Mouse (Mus musculus) testis, postnatal 14 days (tissue): ENCODE results near the gene Fes.

Experiments
- DNase-seq: peaks from one replicate; pipeline ENCODE4 v3.0.0; 2021; ENCODE audit warnings: low spot score

Gene Fes

DNA sequence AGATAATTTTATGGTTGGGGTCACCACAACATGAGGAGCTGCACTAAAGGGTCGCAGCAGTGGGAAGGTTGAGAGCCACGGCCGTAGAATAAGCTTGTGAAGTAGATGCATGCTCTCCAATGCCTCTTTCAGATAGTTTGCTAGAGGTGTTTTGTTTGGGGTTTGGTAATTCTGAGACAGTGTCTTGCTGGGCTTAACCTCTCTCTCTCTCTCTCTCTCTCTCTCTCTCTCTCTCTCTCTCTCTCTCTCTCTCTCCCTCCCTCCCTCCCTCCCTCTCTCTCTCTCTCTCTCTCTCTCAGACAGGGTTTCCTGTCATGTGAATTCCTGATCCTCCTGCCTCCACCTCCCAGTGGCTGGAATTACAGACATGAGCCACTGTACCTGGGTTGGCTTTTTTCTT is 13.0 kb downstream of the Fes start:
- DNase-seq = no peak

DNA sequence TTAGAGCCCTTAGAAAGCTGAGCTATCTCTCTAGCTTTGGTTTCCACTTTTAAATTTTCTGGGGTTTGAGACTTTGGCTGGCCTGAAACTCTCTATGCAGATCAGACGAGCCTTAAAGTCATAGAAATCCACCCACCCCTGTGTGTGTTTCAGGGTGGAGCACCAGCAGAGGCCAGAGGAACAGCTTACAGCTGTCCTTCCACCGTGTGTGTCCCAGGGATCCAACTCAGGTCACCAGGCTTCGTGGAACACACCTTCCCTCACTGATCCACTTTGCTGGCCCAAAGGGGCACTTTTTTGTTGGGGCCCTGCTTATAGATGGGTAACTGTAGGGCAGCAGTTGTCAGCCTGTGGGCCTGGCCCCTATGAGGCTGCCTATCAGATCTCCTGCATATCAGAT is 13.5 kb downstream of the Fes start:
- DNase-seq = no peak

DNA sequence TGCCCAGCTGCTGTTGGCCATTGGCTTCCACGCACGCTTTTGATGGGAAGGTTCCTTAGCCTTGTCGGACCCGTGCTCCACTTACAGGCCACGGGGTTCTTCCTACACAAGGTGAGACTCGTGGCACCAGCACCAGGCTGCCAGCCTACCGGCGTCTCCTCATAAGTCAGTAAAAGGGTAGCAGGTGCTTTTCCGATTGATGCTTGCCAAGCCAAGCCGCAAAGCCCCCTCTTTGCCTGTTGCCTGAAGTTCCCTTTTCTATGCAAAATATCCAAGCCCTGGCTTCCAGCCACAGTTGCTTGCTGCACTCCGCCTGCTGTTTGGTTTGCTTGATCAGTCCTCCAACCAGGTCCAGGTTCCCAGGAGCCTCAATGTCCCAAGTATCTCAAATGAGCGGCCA is 13.9 kb downstream of the Fes start:
- DNase-seq = no peak

DNA sequence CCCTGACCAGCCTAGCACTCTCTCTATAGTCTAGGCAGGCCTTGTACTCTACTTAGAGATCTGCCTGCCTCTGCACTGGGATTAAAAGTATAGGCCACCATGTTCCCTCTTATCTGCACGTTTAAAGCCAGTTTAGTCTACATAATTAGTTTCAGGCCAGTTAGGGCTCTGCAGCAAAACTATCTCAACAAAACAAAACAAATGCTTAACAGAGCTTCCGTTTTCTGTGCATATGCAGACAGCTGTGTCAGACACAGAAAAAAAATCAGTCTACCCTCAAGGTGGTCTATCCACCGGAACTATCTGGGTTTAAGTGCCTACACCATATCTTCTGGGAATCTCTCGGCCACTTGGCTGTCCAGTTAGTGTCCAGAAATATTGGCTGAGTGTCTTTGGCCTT is 14.4 kb downstream of the Fes start:
- DNase-seq = no peak

DNA sequence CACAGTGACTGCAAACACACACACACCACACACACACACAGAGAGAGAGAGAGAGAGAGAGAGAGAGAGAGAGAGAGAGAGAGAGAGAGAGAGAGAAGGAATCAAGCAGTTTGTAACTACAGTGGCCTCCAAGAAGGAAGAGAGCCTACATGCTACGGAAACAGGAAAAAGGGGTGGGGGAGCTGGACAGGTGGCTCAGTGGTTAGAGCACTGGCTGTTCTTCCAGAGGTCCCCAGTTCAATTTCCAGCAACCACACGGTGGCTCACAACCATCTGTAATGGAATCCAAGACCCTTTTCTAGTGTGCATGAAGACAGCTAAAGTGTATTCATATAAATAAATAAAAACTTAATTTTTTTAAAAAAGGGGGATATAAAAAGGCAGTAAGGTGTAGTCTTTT is 15.1 kb downstream of the Fes start:
- no peak for DNase-seq

DNA sequence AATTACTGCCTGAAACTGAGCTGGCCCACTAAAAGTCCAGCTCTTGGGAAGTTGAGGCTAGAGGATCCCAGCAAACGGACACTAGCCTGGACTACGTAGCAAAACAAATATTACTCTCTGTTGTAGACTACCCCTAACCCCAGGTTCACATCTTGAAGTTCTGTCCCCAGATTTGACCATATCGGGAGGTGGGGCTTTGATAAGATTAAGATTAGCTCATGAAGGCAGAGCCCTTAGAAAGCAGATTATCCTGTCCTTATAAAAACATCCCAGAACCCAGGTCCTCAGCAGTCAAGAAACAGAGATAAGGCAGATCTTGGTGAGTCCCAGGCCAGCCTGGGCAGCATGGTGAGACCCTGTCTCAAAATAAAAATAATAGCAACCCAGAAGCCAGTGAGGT is 15.6 kb downstream of the Fes start:
- no peak for DNase-seq

DNA sequence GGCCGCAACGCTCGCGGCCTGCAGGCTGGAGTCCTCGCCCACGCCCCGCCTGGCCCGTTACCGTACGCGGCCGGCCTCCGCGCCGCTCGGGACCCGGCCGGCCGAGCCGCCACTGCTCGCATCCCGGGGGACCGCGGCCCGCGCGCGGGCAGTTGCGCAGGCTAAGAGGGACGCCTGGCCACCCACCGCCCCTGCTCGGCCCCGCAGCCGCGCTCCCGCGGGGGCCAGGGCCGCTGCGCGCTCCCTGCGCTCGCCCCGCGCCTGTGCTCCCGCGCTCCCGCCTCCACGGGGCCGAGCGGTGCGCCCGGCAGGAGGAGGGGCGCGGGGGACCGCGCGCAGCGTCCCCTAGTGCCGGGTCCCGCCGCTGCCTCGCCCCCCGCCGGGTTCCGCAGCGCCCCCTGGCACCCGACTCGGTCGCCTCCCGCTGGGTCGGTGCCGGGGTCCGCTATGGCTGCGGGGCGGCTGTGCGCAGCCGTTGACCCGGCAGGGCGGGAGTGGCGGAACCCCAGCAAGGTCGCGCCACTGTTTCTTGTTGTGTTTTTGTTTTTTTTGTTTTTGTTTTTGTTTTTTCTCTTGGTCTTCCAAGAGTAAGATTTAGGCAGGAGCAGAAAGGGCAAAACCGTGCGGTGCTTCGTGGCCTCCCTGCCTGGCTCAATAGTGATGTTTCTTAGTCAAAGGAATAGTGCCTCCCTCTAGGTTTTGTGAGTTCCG is 16.6 kb downstream of the Fes start, which contains the start of gene Man2a2:
Gene Man2a2, minus strand, starts transcription at position 335 of the 711 bp plus-strand sequence.
- peak; percentile 76 for DNase-seq

DNA sequence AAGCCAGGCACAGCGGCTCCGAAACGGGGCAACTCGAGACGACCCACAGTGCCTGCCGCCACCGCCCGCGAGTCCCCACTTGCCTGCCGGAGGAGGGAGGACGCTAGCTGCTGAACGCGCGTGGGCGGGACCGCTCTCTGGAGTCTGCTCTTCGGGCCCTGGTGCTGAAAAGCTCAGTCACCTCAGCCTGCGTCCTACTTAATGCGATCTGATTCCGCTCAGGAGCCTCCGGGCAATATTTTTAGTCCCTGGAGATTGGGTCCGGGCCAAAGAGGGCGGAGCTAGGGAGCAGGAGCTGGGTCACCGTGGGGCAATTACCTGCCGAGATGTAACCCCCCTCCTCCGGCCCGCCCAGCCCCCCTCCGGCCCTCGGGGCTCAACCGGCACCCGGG is 17.1 kb downstream of the Fes start:
- DNase-seq = peak; percentile 87

DNA sequence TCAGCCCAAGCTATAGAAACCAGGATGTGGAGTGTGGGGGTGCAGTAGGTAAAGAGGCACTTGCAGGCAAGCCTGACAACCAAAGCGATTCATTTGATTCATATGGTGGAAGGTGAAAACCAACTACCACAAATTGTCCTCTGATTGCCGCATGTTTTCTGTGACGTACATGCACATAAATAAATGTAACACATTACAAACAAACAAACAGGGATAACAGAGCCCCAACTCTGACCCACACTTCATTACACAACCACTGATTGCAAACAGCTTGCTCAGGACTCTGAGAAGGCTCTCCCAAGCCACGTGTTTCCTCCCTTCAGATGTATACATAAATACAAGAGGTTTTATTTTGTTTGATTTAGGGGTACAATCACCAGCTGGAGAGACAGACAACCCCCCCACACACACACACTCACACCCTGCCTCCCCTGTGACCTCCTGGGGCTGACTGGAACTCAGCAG is 17.7 kb downstream of the Fes start:
- DNase-seq = no peak

DNA sequence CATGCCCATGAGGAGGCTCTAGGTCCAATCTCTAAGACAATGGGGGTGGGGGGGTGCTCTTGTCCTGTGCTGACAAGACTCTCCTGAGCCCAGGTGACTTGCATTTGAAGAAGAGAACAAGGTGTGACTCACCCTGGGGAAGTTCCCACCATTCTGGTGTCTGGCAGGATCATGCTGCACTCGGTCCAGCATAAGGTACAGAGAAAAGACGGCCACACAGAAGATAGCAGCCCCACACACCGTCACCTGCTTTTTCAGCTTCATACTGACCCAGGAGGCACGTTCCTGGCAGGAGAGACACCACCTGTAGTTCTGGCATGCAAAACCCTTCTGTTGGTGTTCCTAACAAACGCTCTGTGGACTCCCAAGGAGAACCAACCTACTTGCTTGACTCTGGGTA is 18.3 kb downstream of the Fes start:
- no peak for DNase-seq

DNA sequence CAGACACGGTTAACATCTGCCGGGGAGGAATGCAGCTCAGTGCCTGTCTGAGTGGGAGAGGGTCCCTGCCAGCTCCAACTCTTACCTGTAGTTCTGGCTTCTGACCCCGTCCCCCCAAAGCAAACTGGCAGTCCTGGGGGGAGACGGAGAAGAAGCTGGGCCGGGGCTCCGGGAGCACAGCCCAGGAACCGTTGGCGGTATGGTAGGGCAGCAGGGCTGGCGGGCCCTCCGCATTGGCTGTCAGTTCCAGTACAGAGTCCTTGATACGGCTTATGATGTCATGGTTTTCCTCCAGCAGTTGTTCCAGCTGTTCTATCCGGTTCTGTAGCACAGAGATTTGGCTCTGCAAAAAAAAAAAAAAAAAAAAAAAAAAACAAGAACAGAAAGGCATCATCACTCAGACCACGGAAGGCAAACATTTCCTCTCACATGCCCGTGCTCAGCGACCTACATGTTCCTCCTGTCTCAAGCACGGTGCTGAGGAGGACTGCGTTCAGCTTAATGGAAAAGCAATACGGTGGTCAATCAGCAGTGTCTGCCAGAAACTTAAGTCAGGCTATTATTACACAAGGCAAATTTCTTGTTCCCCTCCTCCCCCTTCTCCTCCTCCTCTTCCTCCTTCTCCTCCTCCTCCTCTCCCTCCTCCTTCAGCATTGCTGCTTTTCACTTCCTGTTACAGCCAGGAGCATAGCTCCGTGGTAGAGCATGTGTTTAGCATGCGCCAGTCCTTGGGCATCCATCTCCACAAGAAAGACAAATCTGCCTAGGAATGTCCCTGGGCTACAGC is 18.9 kb downstream of the Fes start:
- no peak for DNase-seq

DNA sequence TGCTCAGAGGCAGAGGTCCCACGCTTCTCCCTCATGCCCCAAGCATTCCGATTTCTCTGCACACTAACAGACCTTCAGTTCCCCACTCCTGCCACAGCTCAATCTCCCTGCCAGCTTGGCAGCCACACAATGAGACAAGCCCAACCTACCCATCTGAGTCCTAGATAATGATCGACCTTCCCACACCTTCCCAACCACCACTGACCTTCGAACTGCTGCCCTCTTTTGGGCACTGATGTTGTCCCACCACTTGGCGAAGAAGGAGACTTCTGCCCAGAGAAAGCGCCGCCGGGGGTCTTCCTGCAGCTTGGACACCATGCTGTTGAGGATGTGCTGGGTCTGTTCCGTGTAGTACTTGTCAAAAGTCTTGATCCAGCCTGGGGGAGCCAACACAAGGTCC is 19.7 kb downstream of the Fes start:
- no peak for DNase-seq

DNA sequence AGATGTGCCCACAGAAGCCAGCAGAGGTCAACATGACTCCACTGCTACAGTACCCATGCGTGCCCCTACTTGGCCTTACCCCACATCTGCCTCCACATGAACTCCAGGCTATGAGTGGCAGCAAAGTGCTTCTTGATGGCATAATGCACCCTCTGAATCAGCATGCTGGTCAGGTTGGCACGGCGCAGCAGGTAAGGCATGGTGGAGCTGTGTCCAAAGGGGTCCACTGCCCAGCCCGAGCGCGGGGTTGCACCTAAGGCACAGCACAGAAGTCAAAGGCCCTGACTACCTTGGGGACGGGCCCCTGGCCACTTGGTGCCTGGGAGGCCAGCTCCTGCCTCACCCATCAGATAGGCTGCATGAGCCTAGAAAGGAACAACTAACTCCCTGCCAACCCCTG is 20.5 kb downstream of the Fes start:
- no peak for DNase-seq

DNA sequence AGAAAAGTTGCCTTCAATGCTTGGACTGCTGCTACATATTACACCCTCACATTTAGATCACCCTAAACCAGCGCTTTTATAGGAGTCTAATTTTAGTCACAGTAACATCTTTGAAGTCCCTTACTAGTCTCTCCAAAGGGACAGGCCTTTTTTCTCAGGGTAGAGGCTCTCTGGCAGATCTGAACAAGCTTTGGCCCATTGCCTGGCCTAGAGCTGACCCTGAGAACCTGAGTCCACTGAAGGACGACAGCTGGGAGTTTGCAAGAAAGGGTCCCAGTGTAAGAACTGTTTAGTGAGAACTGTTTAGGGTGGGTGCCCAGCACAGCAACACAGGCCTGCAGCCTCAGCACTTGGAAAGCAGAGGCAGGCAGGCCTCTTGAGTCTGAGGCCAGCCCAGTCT is 22.0 kb downstream of the Fes start:
- no peak for DNase-seq

DNA sequence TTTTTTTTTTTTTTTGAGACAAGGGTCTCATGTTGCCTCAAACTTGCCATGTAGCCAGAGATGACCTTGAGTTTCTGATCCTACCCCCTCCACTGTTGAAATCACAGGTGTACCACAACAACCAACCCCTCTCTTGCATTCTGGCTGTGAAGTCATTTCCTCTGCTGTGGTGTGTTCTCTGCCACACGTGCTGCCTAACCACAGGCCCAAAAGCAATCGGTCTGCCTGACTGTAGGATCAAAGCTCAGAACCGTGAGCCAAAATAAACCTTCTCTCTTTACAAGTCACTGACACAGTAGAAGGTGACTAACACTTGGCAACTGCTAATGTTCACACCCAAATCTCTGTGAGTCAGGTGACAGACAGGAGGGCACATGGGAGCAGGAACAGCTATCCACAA is 27.3 kb downstream of the Fes start:
- no peak for DNase-seq

DNA sequence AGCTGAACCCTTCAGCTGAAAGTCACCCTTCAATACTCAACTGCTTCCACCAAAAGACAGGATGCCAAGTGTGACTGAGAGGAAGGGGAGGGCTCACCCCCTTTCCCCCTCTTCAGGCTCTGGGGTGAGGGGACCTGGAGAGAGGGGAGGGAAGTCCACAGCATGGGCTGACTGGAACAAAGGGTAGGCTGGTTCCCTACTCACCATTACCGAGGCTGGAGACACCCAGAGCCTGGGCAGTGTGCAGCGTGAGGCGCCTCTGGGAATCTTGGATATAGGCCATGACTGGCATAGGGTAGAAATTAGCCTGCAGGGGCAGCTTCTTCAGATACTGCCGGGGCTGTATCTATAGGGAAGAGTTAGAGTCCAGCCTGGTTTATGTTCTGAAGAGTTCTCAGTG is 29.7 kb downstream of the Fes start:
- DNase-seq = no peak

DNA sequence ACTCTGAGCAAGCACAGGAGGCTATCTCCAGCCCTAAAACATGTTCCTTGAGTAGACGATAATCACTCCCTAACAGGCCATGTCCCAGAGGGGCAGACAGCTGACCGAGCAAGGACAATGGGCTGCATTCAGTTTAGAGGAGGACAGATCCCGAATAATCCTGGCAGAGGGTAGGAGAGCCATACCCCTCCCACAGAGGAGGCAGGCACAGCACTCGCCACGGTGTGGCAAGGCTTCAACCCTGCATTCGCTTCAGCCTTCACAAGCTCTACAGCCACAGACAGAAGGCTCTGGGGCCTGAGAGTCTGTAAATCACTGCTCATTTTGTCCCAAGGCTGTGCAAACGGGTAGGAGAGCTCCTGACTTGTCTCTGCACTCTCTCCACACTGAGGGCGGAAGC is 30.6 kb downstream of the Fes start:
- DNase-seq = peak; percentile 82

DNA sequence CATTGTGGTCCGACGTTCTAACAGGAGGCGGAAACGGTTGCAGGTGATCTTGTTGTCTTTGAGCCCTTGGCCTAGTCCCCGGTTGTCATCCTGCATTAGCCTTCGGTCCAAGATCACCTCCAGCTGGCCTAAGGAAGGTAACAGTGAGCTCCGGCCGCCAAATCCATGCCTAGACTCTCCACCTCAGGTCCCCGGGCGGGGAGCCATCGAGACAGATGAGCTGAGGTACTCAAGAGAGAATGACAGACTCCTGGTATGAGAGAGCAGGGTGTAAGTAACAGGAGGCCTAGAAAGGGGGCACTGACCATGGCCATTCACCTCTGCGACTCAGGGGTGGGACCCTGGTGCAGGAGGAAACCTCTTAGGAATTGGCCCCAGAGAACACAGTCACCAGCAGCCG is 31.4 kb downstream of the Fes start:
- no peak for DNase-seq

DNA sequence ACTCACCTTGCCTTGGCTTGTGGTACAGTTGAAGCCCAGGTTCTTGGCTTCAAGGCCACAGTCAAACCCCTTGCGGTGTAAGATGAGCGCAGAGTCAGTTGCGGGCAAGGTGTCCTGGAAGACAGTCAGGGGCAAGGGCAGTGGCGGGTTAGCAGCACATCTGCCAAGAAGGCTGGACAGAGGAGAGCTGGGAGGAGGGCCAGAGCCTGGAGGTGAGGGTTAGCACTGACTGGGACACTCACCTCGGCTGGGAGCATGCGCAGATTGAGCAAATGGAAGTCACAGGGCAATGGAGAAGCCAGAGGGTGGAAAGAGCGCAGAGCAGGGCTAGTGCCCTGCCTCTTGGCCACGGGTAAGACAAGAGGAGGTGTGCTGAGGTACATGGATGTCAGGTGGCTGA is 34.8 kb downstream of the Fes start:
- no peak for DNase-seq

DNA sequence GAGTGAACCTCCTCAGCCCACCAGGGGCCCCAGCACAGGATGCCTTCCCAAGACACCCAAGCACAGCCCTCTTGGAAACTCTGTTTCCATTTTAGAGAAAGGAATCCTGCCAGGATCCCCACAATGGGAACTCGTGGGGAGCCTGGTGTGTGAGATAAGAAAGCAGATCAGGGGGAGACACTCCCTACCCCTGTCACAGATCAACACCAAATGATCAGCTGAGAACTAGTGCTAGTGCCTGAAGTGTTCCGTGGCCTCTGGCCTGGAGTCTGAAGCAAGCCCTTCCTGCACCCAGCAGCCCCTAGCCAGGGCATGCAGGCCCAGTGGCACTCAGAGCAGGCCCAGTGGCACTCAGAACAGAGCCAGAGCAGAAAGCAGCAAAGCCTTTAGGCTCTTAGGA is 36.9 kb downstream of the Fes start:
- DNase-seq = no peak

DNA sequence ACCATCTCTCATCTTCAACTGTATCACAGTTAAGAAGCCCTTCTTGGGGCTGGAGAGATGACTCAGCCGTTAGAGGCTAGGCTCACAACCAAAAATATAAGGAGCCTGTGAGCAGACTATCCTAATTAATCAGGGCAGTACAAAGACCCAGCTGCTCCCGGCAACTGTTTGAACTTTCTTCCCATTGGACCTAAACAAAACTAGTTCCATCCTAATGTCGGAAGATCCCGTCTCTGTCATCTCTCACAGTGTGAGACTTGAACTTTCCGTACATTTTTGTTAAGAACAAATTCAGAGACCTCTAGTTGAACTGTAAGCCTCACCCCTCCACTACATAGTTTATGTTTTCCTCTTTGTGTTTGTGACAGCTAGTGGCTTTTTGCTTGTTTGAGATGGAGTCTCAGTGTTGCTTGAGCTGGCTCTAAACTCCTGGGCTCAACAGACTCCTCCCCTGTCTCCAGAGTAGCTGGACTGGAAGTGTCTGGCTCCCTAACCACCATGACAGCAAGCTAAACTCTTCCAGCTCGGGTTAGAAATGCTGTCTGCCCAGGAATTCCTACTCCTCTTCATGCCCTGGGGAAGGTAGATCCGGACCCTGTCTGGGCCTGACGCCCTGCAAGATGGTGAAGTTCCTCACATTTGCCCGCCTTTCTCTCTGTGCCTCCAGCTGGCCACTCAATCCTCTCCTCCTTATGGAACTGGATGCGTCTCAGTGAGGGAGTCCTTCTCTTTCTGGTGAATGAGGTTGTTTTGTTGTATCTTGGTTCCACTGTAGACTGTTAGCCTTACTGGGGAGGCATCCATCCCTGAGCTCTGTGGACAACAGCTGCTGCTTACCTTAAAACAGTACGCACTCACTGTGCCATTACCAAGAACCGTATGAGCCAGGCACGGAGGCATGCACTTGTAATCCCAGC is 39.8 kb downstream of the Fes start:
- no peak for DNase-seq

DNA sequence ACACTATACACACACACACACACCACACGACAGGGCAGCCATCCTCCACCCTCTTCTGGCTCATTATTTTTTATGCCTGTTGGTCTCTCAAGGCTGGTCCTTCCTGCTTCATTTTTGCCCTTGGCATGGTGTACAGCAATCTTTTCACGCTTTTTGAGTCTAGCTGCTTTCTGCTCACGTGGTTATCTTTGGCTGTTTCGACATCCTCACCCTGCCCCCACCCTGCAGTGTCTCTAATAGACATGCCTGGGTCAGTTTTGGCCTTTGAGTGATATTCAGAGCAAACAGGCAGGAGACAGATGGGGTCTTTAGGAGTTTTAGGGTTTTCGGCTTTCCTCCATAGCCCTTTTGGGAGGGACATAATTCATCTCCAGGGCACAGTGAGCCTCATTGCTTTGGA is 40.9 kb downstream of the Fes start:
- DNase-seq = no peak

DNA sequence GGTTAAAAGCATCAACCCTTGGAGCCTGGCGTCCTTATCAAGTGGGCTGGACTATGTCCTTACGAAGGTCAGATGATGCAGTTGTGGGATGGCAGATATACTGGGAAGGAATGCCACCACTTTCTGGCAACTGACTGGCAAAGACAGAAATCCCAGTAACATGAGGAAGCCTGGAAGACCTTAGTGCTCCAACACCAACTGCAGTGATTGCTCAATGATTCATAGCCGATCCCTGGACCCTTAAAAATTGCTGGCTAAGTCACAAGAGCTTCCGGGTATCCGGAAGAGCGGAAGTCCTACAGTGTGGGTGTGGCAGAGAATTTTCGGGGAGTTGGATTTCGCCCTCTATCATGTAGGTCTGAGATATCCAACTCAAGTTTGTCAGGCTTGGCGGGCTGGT is 41.6 kb downstream of the Fes start:
- no peak for DNase-seq
